Mouse (Mus musculus): ENCODE results near the gene Cox14.

DNA sequence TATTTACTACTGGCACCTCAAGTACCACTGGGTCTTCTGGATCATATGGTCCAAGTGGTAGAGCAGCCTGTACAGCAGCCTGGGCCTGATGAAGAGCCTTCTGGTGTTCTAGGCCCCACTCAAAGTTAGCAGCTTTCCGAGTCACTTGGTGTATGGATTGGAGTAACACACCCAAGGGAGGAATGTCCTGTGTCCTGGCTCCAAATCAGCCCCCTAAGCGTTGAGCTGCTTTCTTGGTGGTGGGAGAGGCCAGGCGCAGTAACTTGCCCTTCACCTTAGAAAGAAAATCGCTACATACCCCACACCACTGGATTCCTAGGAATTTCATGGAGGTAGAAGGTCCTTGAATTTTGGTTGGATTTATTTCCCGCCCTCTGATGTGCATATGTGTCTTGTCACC is 41.3 kb upstream of the Cox14 start:
- no peak for TF ChIP-seq CTCF (IDR thresholded peaks at IDR 0.05; ENCODE audit: borderline replicate concordance, insufficient read depth, low read depth, low read length)
- no peak for TF ChIP-seq POLR2A (IDR thresholded peaks at IDR 0.05; ENCODE audit: borderline replicate concordance, insufficient read depth, low read length)

Data from cerebellum, adult 2 months (tissue).